In genomic region chr2:150635877-150636446, GRCm38 (mm10) we compare ENCODE assay signal across 33 mouse cellular contexts. TPM values are rescaled to one million over a fixed set of nuclear protein-coding genes. Genes with fewer than 3 reads are reported as not detected.
DNase-seq lines count a peak whose midpoint lies in the region; ATAC-seq lines count a peak whose summit lies in the region.
"Had no signal": no experiment of that assay in that cellular context is flagged by ENCODE, and none has a peak within 500 bp of the region (broad histone marks: within the 10 kb centered on the region; RNA-seq: fewer than 3 reads in every experiment).

No protein-coding gene starts in this region.

- H3K9me3 ChIP-seq in liver, embryonic 11.5 days (ENCODE audit: control insufficient read depth, low read length) = no peaks in the 10 kb centered on the region
- no peaks in the 10 kb centered on the region for H3K9me3 ChIP-seq in liver, embryonic 13.5 days (replicated peaks)
- H3K9me3 ChIP-seq: hindbrain, embryonic 12.5 days; limb, embryonic 12.5 days had no signal

- no peak overlapping the region for H3K4me3 ChIP-seq in liver, embryonic 11.5 days (ENCODE audit: low read depth, low read length)
- no peak overlapping the region for H3K4me3 ChIP-seq in liver, embryonic 13.5 days (replicated peaks)
- H3K4me3 ChIP-seq: forebrain, embryonic 10.5 days; hindbrain, embryonic 12.5 days; limb, embryonic 12.5 days had no signal

- peaks cover 7% of the 10 kb centered on the region; the same call in 1 of the 2 replicates for H3K4me1 ChIP-seq in liver, embryonic 11.5 days (replicated peaks; ENCODE audit: control insufficient read depth, insufficient read depth, low read length)
- H3K4me1 ChIP-seq in liver, embryonic 13.5 days (replicated peaks) = peaks cover 39% of the 10 kb centered on the region
- H3K4me1 ChIP-seq: limb, embryonic 12.5 days had no signal

- peak; percentile 72 for ATAC-seq in liver, embryonic 11.5 days (replicated peaks; ENCODE audit: low FRiP score)
- peak; percentile 81 for ATAC-seq in liver, embryonic 13.5 days (ENCODE audit: low read depth)
- ATAC-seq in megakaryocyte progenitor cell, adult 5-6 weeks (replicated peaks; ENCODE audit: poor library complexity) = peak; percentile 77
- ATAC-seq: forebrain, embryonic 16.5 days; intestine, embryonic 16.5 days; lung, postnatal 0 days had no signal

- 64% methylated on average over 3 of the region's 3 CpGs for WGBS in liver, embryonic 11.5 days
- 41% methylated on average over 3 of the region's 3 CpGs for WGBS in liver, embryonic 13.5 days (ENCODE audit: insufficient replicate concordance)

- no peaks in the 10 kb centered on the region for H3K27me3 ChIP-seq in liver, embryonic 11.5 days (replicated peaks; ENCODE audit: control insufficient read depth, insufficient read depth, low read length)
- no peaks in the 10 kb centered on the region for H3K27me3 ChIP-seq in liver, embryonic 13.5 days
- H3K27me3 ChIP-seq: CH12.LX; hindbrain, embryonic 12.5 days; limb, embryonic 12.5 days had no signal

- H3K36me3 ChIP-seq in liver, embryonic 11.5 days (ENCODE audit: control insufficient read depth, insufficient read depth, low read length) = peaks cover 14% of the 10 kb centered on the region
- peaks cover 87% of the 10 kb centered on the region for H3K36me3 ChIP-seq in liver, embryonic 13.5 days
- H3K36me3 ChIP-seq: limb, embryonic 12.5 days had no signal

- no peak for DNase-seq in liver, embryonic 11.5 days (ENCODE audit: low spot score)
- no peak for DNase-seq in liver
- DNase-seq in c-Kit-positive CD71-positive TER-119-positive erythroid progenitor cells, embryonic 14.5 days (ENCODE audit: low spot score) = peak; percentile 23
- DNase-seq in liver, embryonic 13.5 days = no peak
- DNase-seq in kidney, adult 8-10 months = no peak
- DNase-seq in gastrocnemius, postnatal 14 days = no peak
- DNase-seq in layer of hippocampus, postnatal 36 days = no peak
- DNase-seq: adrenal gland, postnatal 10 days; cerebellum, adult 18-20 months; cerebellum, postnatal 14 days; kidney, adult 9 months; kidney, postnatal 10 days; layer of hippocampus, adult 9-11 months; lung, adult 18-20 months; lung, postnatal 4 days; midbrain, embryonic 14.5 days had no signal

- no peak overlapping the region for H3K4me2 ChIP-seq in liver, embryonic 11.5 days
- H3K4me2 ChIP-seq in liver, embryonic 13.5 days = no peak overlapping the region
- H3K4me2 ChIP-seq: hindbrain, embryonic 12.5 days; limb, embryonic 12.5 days had no signal

- intact Hi-C loops in gastrocnemius, postnatal 14 days (cut with DNase I; ENCODE audit: low total_unique reads) = no loop called here

- H3K9ac ChIP-seq in liver, embryonic 11.5 days (ENCODE audit: low read depth, low read length) = no peak overlapping the region
- no peak overlapping the region for H3K9ac ChIP-seq in liver, embryonic 13.5 days
- H3K9ac ChIP-seq: hindbrain, embryonic 12.5 days; limb, embryonic 12.5 days had no signal

- H3K27ac ChIP-seq in liver, embryonic 11.5 days (ENCODE audit: low read depth, low read length) = peak overlapping the region; percentile 9; the same call in 1 of the 2 replicates
- H3K27ac ChIP-seq in liver, embryonic 13.5 days = no peak overlapping the region
- H3K27ac ChIP-seq: forebrain, embryonic 10.5 days; hindbrain, embryonic 12.5 days; limb, embryonic 12.5 days had no signal

RNA-seq across cellular contexts. Expression of gene Apmap, which starts 27.6 kb away (rescaled TPM):
- polyA plus RNA-seq in liver, embryonic 11.5 days (2014; fragmentation: Nextera tagmentation; extraction: Ambion mirVana) = 35.0 and 38.9 TPM in 2 replicates
- polyA plus RNA-seq in liver, embryonic 13.5 days (2015; fragmentation: Nextera tagmentation; extraction: Ambion mirVana) = 26.2 and 28.7 TPM in 2 replicates
- total RNA-seq in megakaryocyte progenitor cell, adult 5-6 weeks (2015) = 33.7 and 36.6 TPM in 2 replicates
- 71.2 and 73.6 TPM in 2 replicates for total RNA-seq in megakaryocyte progenitor cell, adult 5-6 weeks (2017)
- total RNA-seq in gastrocnemius, postnatal 14 days (2021) = 10 to 100 TPM; 19.3 to 21.8 TPM
- 10 to 100 TPM; 49.4 to 58.6 TPM for total RNA-seq in layer of hippocampus, postnatal 36 days (2021)

RNA-seq across cellular contexts. Expression of gene Acss1, which starts 32.3 kb away (rescaled TPM):
- 67.2 and 77.0 TPM in 2 replicates for polyA plus RNA-seq in liver, embryonic 11.5 days (2014; fragmentation: Nextera tagmentation; extraction: Ambion mirVana)
- 28.7 and 44.7 TPM in 2 replicates for polyA plus RNA-seq in liver, embryonic 13.5 days (2015; fragmentation: Nextera tagmentation; extraction: Ambion mirVana)
- total RNA-seq in megakaryocyte progenitor cell, adult 5-6 weeks (2015) = 9.7 and 18.1 TPM in 2 replicates
- total RNA-seq in megakaryocyte progenitor cell, adult 5-6 weeks (2017) = 15.4 and 20.7 TPM in 2 replicates
- total RNA-seq in gastrocnemius, postnatal 14 days (2021) = 10 to 100 TPM; 12.2 to 25.3 TPM
- 10 to 100 TPM; 22.7 to 29.9 TPM for total RNA-seq in layer of hippocampus, postnatal 36 days (2021)
- polyA plus RNA-seq: C2C12 had no signal

RNA-seq across cellular contexts. Expression of gene Vsx1, which starts 53.2 kb away (rescaled TPM):
- polyA plus RNA-seq in liver, embryonic 11.5 days (2014; fragmentation: Nextera tagmentation; extraction: Ambion mirVana) = not detected in 2 replicates
- not detected in 2 replicates for polyA plus RNA-seq in liver, embryonic 13.5 days (2015; fragmentation: Nextera tagmentation; extraction: Ambion mirVana)
- not detected in 2 replicates for total RNA-seq in megakaryocyte progenitor cell, adult 5-6 weeks (2015)
- total RNA-seq in megakaryocyte progenitor cell, adult 5-6 weeks (2017) = not detected in 2 replicates
- total RNA-seq in gastrocnemius, postnatal 14 days (2021) = not detected
- under 1 TPM in 1 of 2 experiments, not detected in 1; 0.10 TPM for total RNA-seq in layer of hippocampus, postnatal 36 days (2021)
- total RNA-seq: adrenal gland, postnatal 10 days; CH12.LX; gastrocnemius, adult 8-10 months; left cerebral cortex, adult 18-20 months; left cerebral cortex, postnatal 25 days; monocyte, adult 5-6 weeks had no signal
- polyA plus RNA-seq: C2C12; embryonic facial prominence, embryonic 11.5 days; forebrain, embryonic 16.5 days; gonadal fat pad, adult 2 months; heart, embryonic 14.5 days; intestine, embryonic 16.5 days; limb, embryonic 12.5 days; lung, postnatal 0 days; midbrain, embryonic 14.5 days; urinary bladder, adult 2 months had no signal
